Mouse (Mus musculus) left cerebral cortex, postnatal 14 days (tissue): ENCODE measurements around the gene Hpcal1. TPM values are rescaled to one million over a fixed set of nuclear protein-coding genes. Genes with fewer than 3 reads are reported as not detected.

ENCODE experiments used
- DNase-seq, 2 experiments: peaks; one replicate each; pipeline ENCODE4 v3.0.0; 2021 to 2022; ENCODE audit warnings: low spot score in 2 of 2, mixed read lengths in 1 of 2
- intact Hi-C: fragments of 180-260 bp; cut with DNase I; formaldehyde crosslinking; loops from one replicate; pipeline ENCODE4 v1.15.1; 2025
- long read RNA-seq, 2 experiments: library from polyadenylated mRNA; stranded (forward); transcript quantifications; one replicate each; pipeline ENCODE4 v2.0.0; 2021
- total RNA-seq, 2 experiments: library from RNA; stranded (reverse); gene quantifications; 2 replicates each; pipeline ENCODE4 v1.2.3; 2021

Gene Hpcal1
- total RNA-seq: 10 to 100 TPM; 53.6 to 82.5 TPM
- long read RNA-seq, experiment 1, transcript Hpcal1-201 (4 exons, 1,526 nt): major isoform, 32 of 45 reads
- long read RNA-seq, experiment 1, partial matches to known transcripts: 1 of 45 reads
- long read RNA-seq, experiment 1, other reads (novel, unspliced or antisense): 12 of 45 reads
- long read RNA-seq, experiment 2, transcript Hpcal1-201 (4 exons, 1,526 nt): major isoform, 33 of 44 reads
- long read RNA-seq, experiment 2, partial matches to known transcripts: 3 of 44 reads
- long read RNA-seq, experiment 2, other reads (novel, unspliced or antisense): 8 of 44 reads

DNA sequence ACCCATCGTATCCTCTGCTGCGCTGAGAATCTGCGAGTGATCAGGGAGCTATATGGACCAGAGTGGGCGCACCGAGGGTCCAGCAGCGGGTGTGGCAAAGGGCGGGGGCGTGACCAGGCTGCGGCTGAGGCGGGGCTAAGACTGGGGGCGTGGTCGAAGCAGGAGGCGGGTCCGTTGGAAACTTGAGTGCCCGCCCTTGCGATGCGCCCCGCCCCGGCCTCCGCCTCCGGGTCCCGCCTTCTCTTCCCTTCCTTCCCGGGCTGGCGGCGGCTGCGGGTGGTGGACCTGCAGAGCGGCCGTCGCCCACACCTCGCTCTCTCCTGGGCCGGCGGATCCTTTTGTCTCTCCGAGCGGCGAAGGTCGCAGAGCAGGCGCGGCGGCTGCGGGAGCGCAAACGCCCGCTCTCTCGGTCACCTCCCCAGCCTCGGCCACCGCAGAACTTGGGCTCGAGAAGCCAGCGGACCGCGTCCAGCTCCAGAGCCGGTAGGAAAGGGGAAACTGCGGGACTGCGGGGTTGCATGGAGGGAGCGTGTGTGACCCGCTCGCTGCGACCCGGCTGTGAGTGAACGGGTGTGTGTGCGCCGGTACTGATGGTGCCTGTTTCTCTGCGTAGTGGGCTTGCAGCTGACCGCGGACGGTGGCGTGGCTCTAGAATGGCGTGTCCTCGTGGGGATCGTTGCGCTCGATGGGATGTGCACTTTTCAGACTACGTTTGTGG lies at the start of gene Hpcal1:
Hpcal1 (plus strand) TSS at position 293 of the 718 bp plus-strand sequence.
- intact Hi-C loops: no loop called here

GRCm38 (mm10) chr12:17641269-17641668 lies 49.4 kb upstream of the Hpcal1 start:
- DNase-seq: no peak
- intact Hi-C loops: loop anchor here (10.0 kb wide), 1 partner anchor 164 kb away; no protein-coding TSS in a partner anchor

More for the DNA sequence above, at the start of gene Hpcal1:
- peak; percentile 77 to 88 for DNase-seq

- DNase-seq: no peak
- intact Hi-C loops: loop anchor here (10.0 kb wide), 1 partner anchor 160 kb away; no protein-coding TSS in a partner anchor
These were observed 46.1 kb upstream of the Hpcal1 start for GRCm38 (mm10) chr12:17644385-17645222.

DNA sequence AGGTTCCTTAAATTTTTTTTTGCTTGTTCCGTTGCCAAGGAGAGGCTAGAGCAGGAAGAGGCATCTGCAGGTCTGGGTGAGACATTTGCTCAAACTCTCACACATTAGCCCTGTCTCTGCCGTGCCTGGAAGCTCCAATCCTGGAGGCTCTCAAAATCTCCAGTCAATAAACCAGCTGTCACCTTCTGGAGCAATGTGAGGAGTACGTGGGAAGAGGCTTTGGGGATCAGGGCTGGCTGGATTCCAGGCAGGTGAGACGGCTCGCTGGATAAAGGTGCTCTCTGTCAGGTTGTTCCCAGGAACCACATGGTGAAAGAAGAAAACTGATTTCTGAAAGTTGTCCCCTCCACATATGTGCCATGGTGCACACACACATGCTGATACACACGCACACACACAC lies 44.2 kb upstream of the Hpcal1 start:
- intact Hi-C loops: loop anchor here (10.0 kb wide), 1 partner anchor 158 kb away; no protein-coding TSS in a partner anchor
- DNase-seq: no peak

- no peak for DNase-seq
- intact Hi-C loops: no loop called here
These were observed 39.2 kb upstream of the Hpcal1 start for GRCm38 (mm10) chr12:17651223-17652095.

DNA sequence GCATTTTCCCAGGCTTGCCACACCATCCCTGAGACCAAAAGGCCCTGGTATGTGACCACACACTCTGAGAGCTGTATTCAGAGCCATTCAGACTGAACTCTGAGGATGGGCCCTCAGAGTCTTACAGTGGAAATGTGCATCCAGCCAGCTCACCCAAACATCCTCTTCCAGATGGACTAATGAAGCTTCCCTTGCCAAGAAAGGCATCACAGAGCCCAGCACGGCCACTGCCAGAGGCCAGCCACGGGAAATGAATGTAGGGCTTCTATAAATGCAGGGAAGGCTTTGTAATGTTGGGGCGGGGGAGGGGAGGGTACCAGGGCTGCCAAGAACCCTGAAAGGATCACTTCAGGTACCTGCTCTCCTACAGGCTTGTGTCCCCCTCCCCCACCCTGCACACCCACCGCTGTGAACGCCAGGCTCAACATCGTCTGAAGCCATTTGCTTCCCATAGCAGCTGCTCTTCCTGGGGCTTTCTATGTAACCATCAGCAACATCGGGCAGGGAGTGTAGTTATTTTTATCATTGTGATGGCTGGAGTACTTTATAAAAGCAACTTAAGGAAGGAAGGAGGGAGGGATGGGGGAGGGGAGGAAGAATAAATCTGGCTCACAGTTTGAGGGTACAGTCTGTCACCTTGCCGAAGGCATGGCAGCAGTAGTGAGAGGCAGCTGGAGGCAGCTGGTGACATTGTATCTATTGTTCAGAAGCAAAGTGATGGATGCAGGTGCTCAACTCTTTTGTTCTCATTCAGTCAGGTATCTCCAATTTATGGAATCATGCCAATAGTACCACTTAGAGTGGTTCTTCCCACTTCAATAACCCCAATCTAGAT lies 38.2 kb upstream of the Hpcal1 start:
- DNase-seq: peak in 1 of 2 experiments; percentile 58
- intact Hi-C loops: no loop called here

DNA sequence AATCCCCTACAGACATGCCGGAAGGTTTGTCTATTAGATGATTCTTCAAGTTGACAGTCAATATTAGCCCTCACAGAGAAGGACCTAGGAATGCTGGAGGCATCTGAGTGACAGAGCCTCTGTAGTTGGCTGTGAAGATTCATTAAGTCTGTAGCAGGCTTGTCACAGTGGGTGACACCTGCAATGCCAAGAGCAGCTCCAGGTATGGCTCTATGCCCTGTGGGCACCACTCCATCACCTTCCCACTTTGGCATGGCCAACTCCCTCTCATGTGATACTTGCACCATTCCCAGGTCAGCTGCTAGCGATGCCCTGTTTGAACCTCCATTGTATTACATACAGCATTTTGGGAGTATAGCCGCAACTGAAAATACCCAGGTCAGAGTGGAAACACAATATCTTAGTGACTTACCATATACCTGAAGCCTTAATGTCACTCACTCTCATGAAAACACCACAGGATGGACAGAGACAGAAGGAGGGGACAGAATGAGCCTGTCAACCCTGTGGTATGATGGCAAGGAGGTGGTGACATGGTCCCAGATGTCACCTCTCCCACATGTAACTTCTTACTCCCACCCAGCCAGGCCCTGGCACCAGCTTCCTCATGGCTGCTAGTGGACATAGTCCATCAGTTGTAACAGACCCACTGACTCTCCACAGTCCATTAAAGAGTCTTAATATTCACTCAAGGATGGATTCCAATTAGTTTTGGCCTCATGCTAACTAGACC lies 37.4 kb upstream of the Hpcal1 start:
- no peak for DNase-seq
- intact Hi-C loops: no loop called here

GRCm38 (mm10) chr12:17657561-17658195 lies 33.0 kb upstream of the Hpcal1 start:
- intact Hi-C loops: no loop called here
- DNase-seq: no peak

DNA sequence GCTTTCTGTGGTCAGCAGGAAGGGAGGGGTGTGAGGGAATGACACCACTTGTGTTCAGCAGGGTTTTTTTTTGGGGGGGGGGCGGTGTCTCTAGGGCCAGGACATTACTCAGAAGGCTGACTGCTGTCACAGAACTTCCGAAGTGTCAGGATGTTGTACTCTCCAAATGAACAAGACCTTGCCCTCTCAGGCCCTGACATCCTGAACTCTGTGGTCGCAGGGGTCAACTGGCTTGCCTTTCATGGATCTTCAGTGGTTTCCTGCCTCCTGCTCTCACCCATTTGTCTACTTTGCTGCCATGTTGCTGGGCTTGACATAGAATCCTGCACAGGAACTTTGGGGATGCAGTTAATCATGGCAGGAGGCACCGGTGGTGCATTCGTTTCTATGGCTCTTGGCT lies 32.1 kb upstream of the Hpcal1 start:
- no peak for DNase-seq
- intact Hi-C loops: no loop called here

DNA sequence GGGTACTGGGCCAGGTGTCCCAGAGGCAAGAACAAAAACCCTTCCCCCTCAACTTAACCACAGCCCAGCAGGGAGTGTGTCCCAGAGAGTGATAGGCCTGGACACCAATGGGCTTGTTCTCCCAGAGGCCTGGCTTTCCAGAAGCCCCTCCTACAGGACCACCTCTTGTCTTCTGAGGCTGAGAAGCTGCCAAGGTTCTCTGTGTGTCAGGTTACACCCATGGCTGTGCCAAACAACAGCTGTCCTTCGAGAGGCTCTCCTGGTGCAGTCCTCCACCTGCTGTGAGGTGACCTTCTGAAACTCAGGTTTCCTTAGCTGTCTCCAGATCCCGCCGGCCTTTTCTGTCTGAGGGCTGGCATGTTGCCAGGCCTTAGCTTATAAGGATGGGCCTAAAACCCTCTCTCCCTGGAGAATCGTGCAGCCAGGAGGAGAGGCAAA lies 29.2 kb upstream of the Hpcal1 start:
- intact Hi-C loops: loop anchor here (10.0 kb wide), 1 partner anchor 107 kb away; no protein-coding TSS in a partner anchor
- DNase-seq: no peak

- intact Hi-C loops: loop anchor here (10.0 kb wide), 1 partner anchor 109 kb away; no protein-coding TSS in a partner anchor
These were observed 26.5 kb upstream of the Hpcal1 start for GRCm38 (mm10) chr12:17663991-17664635.

GRCm38 (mm10) chr12:17665906-17666326 lies 24.7 kb upstream of the Hpcal1 start:
- DNase-seq: no peak
- intact Hi-C loops: loop anchor here (10.0 kb wide), 1 partner anchor 111 kb away; no protein-coding TSS in a partner anchor

More at GRCm38 (mm10) chr12:17663991-17664635, 26.5 kb upstream of the Hpcal1 start:
- DNase-seq: no peak

DNA sequence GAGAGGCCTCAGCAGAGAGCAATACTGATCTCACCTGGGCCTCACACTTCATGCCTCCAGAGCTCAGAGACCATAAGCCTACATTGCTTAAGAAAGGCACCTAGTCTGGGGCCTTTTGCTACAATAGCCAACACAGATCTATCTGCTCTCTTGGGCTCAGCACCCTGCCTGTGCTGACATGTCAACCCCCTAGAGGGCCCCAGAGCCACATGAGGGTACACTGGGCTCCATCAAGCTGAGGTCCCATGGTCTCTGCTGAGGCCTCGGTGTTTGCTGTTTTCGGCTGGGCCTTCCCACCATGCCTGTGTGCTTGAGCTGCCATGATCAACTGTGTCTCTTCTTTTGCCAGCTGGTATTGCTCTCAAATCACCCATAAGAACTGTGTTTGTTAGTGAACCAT lies 24.0 kb upstream of the Hpcal1 start:
- intact Hi-C loops: loop anchor here (10.0 kb wide), 1 partner anchor 112 kb away; no protein-coding TSS in a partner anchor
- DNase-seq: no peak

DNA sequence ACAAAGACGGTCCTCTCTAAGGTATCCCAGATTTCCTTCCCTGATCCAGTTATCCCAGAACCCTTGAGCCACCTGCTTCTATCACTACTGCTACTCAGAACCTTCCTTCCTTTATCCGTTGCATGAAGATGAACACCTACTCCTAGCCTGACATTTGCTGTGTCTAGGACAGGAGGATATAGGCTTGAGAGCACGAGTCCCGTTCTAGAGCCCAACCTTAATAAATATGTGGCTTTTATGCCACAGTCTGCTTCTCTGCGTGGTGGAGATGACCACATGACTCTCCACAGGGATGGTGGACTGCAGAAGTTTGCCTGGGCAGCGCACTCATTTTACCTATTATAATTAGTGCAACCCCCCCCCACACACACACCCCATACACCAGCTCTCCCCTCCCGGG lies 16.9 kb upstream of the Hpcal1 start:
- DNase-seq: no peak
- intact Hi-C loops: no loop called here

DNA sequence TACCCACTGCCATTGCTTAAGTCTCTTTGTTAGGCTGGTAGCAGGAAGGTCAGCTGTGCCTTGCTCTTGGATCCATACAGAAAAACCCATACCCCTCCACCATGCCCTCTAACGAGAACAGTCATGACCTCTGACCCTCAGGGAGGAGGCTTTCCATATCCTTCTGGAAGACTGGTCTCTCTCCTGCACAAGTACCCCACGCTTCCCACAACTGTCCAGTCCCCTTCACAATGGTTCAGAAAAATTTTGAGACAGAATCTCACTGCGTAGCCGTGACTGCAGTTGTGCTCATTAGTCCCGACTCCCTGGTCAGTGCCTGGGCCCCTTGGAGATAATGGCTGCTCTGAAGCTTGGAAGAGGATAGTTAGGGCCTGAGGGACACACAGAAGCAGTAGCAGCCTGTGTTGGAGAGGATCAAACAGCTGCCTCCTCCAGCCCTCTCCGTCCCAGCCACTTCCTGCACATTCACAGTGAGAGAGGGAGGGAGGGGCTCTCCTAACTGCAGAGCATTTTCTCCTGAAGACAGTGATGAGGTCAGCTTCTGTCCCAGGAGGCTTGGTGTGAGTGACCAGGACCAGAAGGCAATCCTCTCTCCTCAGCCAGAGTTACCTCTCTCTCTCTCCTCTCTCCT lies 16.4 kb upstream of the Hpcal1 start:
- no peak for DNase-seq
- intact Hi-C loops: no loop called here

GRCm38 (mm10) chr12:17677743-17678142 lies 12.9 kb upstream of the Hpcal1 start:
- no peak for DNase-seq
- intact Hi-C loops: no loop called here
